In genomic region chr2:5139961-5140360, GRCm38 (mm10) we compare ENCODE assay signal across 24 mouse cellular contexts. TPM values are rescaled to one million over a fixed set of nuclear protein-coding genes. Genes with fewer than 3 reads are reported as not detected.
A peak's percentile ranks its signal among the peaks of the same experiment; 100 is the strongest.
DNase-seq lines count a peak whose midpoint lies in the region; ATAC-seq lines count a peak whose summit lies in the region.
"Had no signal": no experiment of that assay in that cellular context is flagged by ENCODE, and none has a peak within 500 bp of the region (broad histone marks: within the 10 kb centered on the region; RNA-seq: fewer than 3 reads in every experiment).

No protein-coding gene starts in this region.

- DNase-seq in kidney, postnatal 14 days: no peak
- DNase-seq in retina, postnatal 1 day: peak; percentile 31
- no peak for DNase-seq in retina, embryonic 14.5 days (ENCODE audit: low spot score)
- DNase-seq in hindbrain, embryonic 10.5 days (ENCODE audit: low spot score): no peak
- DNase-seq in heart, adult 18-20 months: no peak
- DNase-seq: adrenal gland, postnatal 36 days; cerebellum, adult 9-10 months; gastrocnemius, postnatal 10 days; heart, adult 11 months; heart, postnatal 10 days; kidney, adult 18-20 months; lung, postnatal 4 days; midbrain, embryonic 14.5 days; thymus, postnatal 25 days had no signal

- no peak overlapping the region for H3K27ac ChIP-seq in kidney, embryonic 16.5 days (ENCODE audit: low read length)
- H3K27ac ChIP-seq in embryonic facial prominence, embryonic 15.5 days (replicated peaks): no peak overlapping the region
- no peak overlapping the region for H3K27ac ChIP-seq in hindbrain, embryonic 10.5 days
- H3K27ac ChIP-seq: embryonic facial prominence, embryonic 12.5 days; forebrain, embryonic 15.5 days; hindbrain, embryonic 12.5 days; kidney, postnatal 0 days; limb, embryonic 15.5 days had no signal

- WGBS in kidney, embryonic 16.5 days: 42% methylated on average over 4 of the region's 4 CpGs
- whole genome bisulfite sequencing in embryonic facial prominence, embryonic 15.5 days: 57% methylated on average over 4 of the region's 4 CpGs
- 45% methylated on average over 4 of the region's 4 CpGs for WGBS in hindbrain, embryonic 10.5 days

- no peak overlapping the region for H3K9ac ChIP-seq in kidney, embryonic 16.5 days (replicated peaks; ENCODE audit: low read length)
- H3K9ac ChIP-seq in embryonic facial prominence, embryonic 15.5 days: no peak overlapping the region
- H3K9ac ChIP-seq: embryonic facial prominence, embryonic 12.5 days; forebrain, embryonic 15.5 days; heart, embryonic 12.5 days; hindbrain, embryonic 12.5 days; limb, embryonic 15.5 days had no signal

- peaks cover 28% of the 10 kb centered on the region for H3K27me3 ChIP-seq in kidney, embryonic 16.5 days (ENCODE audit: insufficient read depth, low read length)
- peaks cover 13% of the 10 kb centered on the region for H3K27me3 ChIP-seq in embryonic facial prominence, embryonic 15.5 days
- H3K27me3 ChIP-seq in hindbrain, embryonic 10.5 days (ENCODE audit: insufficient read depth, poor library complexity, severe bottlenecking): peaks cover 60% of the 10 kb centered on the region

- H3K9me3 ChIP-seq in kidney, embryonic 16.5 days (ENCODE audit: low read length): no peaks in the 10 kb centered on the region
- H3K9me3 ChIP-seq in embryonic facial prominence, embryonic 15.5 days (replicated peaks): no peaks in the 10 kb centered on the region
- no peaks in the 10 kb centered on the region for H3K9me3 ChIP-seq in hindbrain, embryonic 10.5 days
- H3K9me3 ChIP-seq: embryonic facial prominence, embryonic 12.5 days; forebrain, embryonic 15.5 days; heart, embryonic 12.5 days; hindbrain, embryonic 12.5 days; limb, embryonic 15.5 days had no signal

- ATAC-seq in kidney, embryonic 16.5 days (ENCODE audit: low FRiP score, low TSS enrichment): no peak
- no peak for ATAC-seq in embryonic facial prominence, embryonic 15.5 days (ENCODE audit: insufficient number of reproducible peaks, low FRiP score, low TSS enrichment, low read depth)
- ATAC-seq: forebrain, embryonic 15.5 days; inflammation-experienced regulatory T-cells, adult 6 months had no signal

- H3K4me2 ChIP-seq in kidney, embryonic 16.5 days (replicated peaks; ENCODE audit: low read depth, low read length): peak overlapping the region; percentile 7; the same call in 1 of the 2 replicates
- H3K4me2 ChIP-seq in embryonic facial prominence, embryonic 15.5 days (replicated peaks): peak overlapping the region; percentile 82
- H3K4me2 ChIP-seq: embryonic facial prominence, embryonic 12.5 days; forebrain, embryonic 15.5 days; heart, embryonic 12.5 days; hindbrain, embryonic 12.5 days; limb, embryonic 15.5 days had no signal

- H3K4me3 ChIP-seq in kidney, embryonic 16.5 days (ENCODE audit: low read length): no peak overlapping the region
- H3K4me3 ChIP-seq in embryonic facial prominence, embryonic 15.5 days (replicated peaks): peak overlapping the region; percentile 61; the same call in 1 of the 2 replicates
- H3K4me3 ChIP-seq in hindbrain, embryonic 10.5 days: no peak overlapping the region
- H3K4me3 ChIP-seq: embryonic facial prominence, embryonic 12.5 days; forebrain, embryonic 15.5 days; heart, embryonic 12.5 days; hindbrain, embryonic 12.5 days; limb, embryonic 15.5 days had no signal

- no peaks in the 10 kb centered on the region for H3K36me3 ChIP-seq in kidney, embryonic 16.5 days (ENCODE audit: insufficient read depth, low read length)
- 0 out of 2 replicates have a peak, but pooled peaks cover 7% of the 10 kb centered on the region for H3K36me3 ChIP-seq in embryonic facial prominence, embryonic 15.5 days
- H3K36me3 ChIP-seq in hindbrain, embryonic 10.5 days: no peaks in the 10 kb centered on the region
- H3K36me3 ChIP-seq: embryonic facial prominence, embryonic 12.5 days; forebrain, embryonic 15.5 days; heart, embryonic 12.5 days; hindbrain, embryonic 12.5 days; limb, embryonic 15.5 days had no signal

- H3K4me1 ChIP-seq in kidney, embryonic 16.5 days (ENCODE audit: insufficient read depth, low read length): peaks cover 13% of the 10 kb centered on the region; the same call in 1 of the 2 replicates
- peaks cover 17% of the 10 kb centered on the region for H3K4me1 ChIP-seq in embryonic facial prominence, embryonic 15.5 days
- peaks cover 14% of the 10 kb centered on the region for H3K4me1 ChIP-seq in hindbrain, embryonic 10.5 days (replicated peaks)

RNA-seq across cellular contexts. Expression of gene Ccdc3, which starts 2.4 kb away (rescaled TPM):
- 12.1 and 13.1 TPM in 2 replicates for polyA plus RNA-seq in kidney, embryonic 16.5 days (2015; fragmentation: Nextera tagmentation; extraction: Ambion mirVana)
- 57.3 and 60.1 TPM in 2 replicates for polyA plus RNA-seq in embryonic facial prominence, embryonic 15.5 days (2015; fragmentation: Nextera tagmentation; extraction: Ambion mirVana)
- polyA plus RNA-seq in hindbrain, embryonic 10.5 days (2016; fragmentation: Nextera tagmentation; extraction: Ambion mirVana): 3.1 and 6.9 TPM in 2 replicates
- 1 to 10 TPM; 2.9 to 4.7 TPM for total RNA-seq in heart, adult 18-20 months (2021)
- total RNA-seq: megakaryocyte-erythroid progenitor cell, adult 5-6 weeks had no signal
- polyA plus RNA-seq: inflammation-experienced regulatory T-cells, adult 6 months had no signal
